Mouse (Mus musculus): Measurements from ENCODE around the gene Osbpl2. TPM values are rescaled to one million over a fixed set of nuclear protein-coding genes. Genes with fewer than 3 reads are reported as not detected.
A peak's percentile ranks its signal among the peaks of the same experiment; 100 is the strongest.

Gene Osbpl2
- polyA plus RNA-seq, 1 experiment = 47.8 TPM

DNA sequence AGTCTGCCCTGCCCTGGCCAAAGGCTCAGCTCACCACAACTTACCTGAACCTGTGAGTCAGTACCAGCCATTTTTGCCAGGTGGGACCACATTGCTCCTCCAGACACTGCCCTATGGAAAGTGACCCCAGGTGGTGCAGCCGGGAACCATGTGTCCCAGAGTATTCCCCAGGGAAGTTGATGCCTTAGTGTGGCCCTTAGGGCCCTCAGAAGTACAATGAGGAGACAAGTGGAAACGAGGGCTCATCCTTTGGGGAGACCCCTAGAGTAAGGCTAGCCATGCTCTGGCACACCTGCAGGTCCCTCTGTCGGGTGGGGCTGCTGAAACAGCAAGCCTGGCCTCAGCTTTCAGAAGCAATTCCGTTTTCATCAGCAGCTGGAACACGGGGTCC is 32.5 kb upstream of the Osbpl2 start:
- no peak for DNase-seq (ENCODE audit: low read depth)
- TF ChIP-seq POLR2A (IDR thresholded peaks at IDR 0.05; ENCODE audit: borderline replicate concordance, extremely low read depth, insufficient read depth, insufficient read length, poor library complexity, severe bottlenecking) = no peak
- no peak for TF ChIP-seq CTCF (IDR thresholded peaks at IDR 0.05; ENCODE audit: borderline replicate concordance, extremely low read depth, insufficient read depth, insufficient read length)

DNA sequence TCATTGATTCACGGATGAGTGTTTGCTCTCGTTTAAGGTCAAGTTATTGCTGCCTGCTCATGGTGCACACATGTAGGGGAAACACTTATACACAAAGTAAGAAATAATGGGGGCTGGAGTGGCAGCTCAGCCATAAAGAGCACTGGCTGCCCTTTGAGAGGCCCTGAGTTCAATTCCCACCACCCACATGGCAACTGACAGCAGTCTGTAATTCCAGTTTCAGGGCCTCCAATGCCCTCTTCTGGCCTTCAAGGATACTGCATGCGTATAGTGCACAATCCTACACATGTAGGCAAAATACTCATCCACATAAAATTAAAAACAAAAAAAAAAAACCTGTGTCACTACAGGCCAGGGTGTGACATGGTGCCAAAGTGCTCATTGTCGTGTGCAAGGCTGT is 31.6 kb upstream of the Osbpl2 start:
- TF ChIP-seq CTCF (IDR thresholded peaks at IDR 0.05; ENCODE audit: borderline replicate concordance, extremely low read depth, insufficient read depth, insufficient read length) (peak; percentile 16; the same call in 1 of the 2 replicates), POLR2A (IDR thresholded peaks at IDR 0.05; ENCODE audit: borderline replicate concordance, extremely low read depth, insufficient read depth, insufficient read length, poor library complexity, severe bottlenecking) (no peak)
- no peak for DNase-seq (ENCODE audit: low read depth)

DNA sequence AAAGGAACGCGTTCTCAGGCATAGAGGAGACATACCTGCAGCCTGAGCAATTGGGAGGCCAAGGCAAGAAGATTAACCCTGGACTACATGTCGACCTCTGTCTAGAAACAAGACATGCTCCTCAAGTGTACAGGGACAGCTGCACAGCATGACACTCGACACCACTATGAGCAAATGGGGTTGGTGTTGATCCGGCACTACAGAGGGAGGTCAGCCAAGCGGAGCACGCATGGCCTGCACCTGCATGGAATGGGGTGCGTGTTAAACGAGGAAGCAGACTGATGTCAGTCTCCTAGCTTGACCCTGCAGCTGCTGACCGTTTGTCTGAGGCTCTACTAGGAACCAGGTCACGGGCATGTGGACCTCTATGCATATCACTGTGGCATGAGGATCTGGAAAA is 28.8 kb upstream of the Osbpl2 start:
- no peak for DNase-seq (ENCODE audit: low read depth)
- TF ChIP-seq CTCF (IDR thresholded peaks at IDR 0.05; ENCODE audit: borderline replicate concordance, extremely low read depth, insufficient read depth, insufficient read length) (no peak), POLR2A (IDR thresholded peaks at IDR 0.05; ENCODE audit: borderline replicate concordance, extremely low read depth, insufficient read depth, insufficient read length, poor library complexity, severe bottlenecking) (no peak)

DNA sequence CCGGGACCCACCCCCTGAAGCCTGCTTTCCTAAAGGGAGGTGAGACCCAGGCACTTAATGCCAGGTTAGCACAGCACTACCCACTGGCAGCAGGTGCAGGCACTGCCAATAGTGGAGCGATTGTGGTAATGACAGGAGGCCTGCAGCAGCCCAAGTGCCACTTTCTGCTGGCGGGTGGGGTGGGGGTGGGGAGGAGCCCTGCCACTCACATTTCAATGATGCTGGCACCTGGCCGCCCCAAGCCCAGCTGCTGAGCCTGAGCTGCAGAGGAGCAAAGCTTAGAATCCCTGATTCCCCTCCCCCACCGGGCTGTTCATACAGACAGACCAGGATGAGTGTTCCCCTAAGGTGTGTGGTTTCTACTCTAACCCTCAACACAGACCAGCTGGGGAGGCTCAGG is 23.4 kb upstream of the Osbpl2 start:
- peak; percentile 78 for DNase-seq (ENCODE audit: low read depth)
- TF ChIP-seq CTCF (IDR thresholded peaks at IDR 0.05; ENCODE audit: borderline replicate concordance, extremely low read depth, insufficient read depth, insufficient read length) (no peak), POLR2A (IDR thresholded peaks at IDR 0.05; ENCODE audit: borderline replicate concordance, extremely low read depth, insufficient read depth, insufficient read length, poor library complexity, severe bottlenecking) (no peak)

DNA sequence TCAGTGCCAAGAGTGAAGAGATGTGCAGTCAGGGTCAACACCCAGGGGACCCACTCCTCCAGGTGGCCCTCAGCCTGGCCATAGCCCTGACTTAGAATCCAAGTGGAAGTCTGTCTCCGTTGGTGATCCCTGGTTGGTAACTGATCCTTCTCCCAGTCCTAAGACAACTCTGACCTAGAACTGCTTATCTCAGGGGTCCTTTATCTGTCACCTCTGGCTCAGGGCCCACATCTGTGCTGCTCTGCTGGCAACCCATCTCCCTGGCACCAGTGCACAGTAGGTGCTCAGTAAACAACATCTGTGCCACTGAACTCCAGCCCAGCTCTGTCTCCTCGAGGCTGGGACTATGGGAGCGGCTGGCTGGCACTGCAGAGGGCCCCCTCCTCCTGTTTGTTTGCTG is 21.5 kb upstream of the Osbpl2 start:
- TF ChIP-seq POLR2A (IDR thresholded peaks at IDR 0.05; ENCODE audit: borderline replicate concordance, extremely low read depth, insufficient read depth, insufficient read length, poor library complexity, severe bottlenecking) (no peak), CTCF (IDR thresholded peaks at IDR 0.05; ENCODE audit: borderline replicate concordance, extremely low read depth, insufficient read depth, insufficient read length) (no peak)
- no peak for DNase-seq (ENCODE audit: low read depth)

DNA sequence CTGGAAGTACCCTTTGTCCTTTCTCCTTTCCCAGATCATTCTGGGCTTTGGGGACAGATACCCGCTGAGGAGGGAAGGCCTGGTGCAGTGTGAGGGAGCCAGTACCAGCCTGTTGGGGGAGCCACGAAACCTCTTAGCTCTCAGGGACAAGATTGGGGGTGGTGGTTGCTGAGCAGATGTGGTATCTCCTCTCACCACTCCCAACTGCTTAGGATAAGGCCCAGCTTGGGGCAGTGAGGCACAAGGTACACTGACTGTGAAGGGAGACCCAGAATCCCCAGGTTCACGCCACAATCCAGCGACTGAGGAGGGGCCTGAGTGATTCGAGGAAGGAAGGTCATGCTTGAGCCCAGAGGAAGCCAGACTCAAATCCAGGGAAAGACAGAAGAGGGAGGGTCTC is 20.9 kb upstream of the Osbpl2 start:
- no peak for TF ChIP-seq POLR2A (IDR thresholded peaks at IDR 0.05; ENCODE audit: borderline replicate concordance, extremely low read depth, insufficient read depth, insufficient read length, poor library complexity, severe bottlenecking)
- peak; percentile 13; the same call in 1 of the 2 replicates for TF ChIP-seq CTCF (IDR thresholded peaks at IDR 0.05; ENCODE audit: borderline replicate concordance, extremely low read depth, insufficient read depth, insufficient read length)

DNA sequence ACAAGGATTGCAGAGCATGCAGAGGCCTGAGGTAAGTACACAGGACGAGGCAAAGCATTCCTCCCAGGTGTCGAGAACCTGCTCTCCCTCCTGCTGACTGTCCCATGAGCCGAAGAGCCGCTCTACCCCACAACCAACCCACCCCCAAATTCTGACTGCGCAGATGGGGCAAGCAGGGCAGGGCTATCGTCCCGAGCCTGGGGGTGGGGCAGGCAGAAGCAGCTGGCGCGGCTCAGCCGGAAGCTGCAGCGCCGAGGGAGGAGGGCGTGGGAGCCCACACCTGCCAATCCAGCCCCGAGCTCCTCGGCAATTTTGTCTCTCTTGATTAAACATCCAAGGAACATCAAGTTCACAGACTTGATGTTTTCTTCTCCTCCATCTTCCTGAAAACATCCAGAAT is 19.6 kb upstream of the Osbpl2 start:
- TF ChIP-seq CTCF (IDR thresholded peaks at IDR 0.05; ENCODE audit: borderline replicate concordance, extremely low read depth, insufficient read depth, insufficient read length) (no peak), POLR2A (IDR thresholded peaks at IDR 0.05; ENCODE audit: borderline replicate concordance, extremely low read depth, insufficient read depth, insufficient read length, poor library complexity, severe bottlenecking) (no peak)

More for the DNA sequence above, 20.9 kb upstream of the Osbpl2 start:
- no peak for DNase-seq (ENCODE audit: low read depth)

DNA sequence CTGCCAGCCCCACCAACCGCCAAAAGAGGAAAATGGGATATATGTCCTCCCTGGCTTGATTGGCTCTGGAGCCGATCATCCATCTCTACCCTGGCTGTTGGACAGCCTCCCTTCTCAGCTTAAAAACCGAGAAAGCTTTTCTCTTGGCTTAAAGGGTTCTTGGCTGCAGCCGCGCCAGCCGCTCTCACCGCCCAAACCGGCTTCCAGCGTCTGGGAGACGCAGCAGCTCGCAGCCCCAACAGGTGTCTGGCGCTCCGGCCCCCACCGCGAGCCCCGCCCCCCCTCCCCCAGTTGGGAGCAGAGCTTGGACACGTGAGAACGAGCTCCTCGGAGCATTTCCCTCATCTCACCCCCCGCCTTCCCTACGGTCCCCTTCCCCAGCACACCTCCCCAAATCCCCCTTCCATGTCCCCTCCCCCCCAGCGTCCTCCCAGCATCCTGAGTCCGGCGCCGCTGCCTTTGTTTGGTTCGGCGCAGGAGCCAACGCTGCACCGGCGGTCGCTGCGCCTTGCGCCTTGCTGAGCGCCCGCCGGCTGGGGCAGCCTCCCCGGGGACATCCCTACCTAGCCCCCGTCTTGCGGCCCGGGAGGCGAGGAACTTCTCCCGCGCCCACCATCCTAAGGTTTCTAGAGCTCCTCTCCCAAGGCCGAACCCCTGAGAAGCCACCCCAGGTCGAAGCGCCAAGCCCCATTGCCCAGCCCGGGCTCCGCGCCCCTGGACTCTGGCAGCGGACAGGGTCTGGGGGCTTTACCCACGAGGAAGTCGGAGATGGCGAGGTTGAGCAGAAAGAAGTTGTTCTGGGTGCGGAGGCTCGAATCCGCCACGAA is 15.7 kb upstream of the Osbpl2 start:
- peak; percentile 63 for DNase-seq (ENCODE audit: low read depth)
- TF ChIP-seq POLR2A (IDR thresholded peaks at IDR 0.05; ENCODE audit: borderline replicate concordance, extremely low read depth, insufficient read depth, insufficient read length, poor library complexity, severe bottlenecking) (0 out of 2 replicates have a peak, but pooled peaks have one; percentile 22), CTCF (IDR thresholded peaks at IDR 0.05; ENCODE audit: borderline replicate concordance, extremely low read depth, insufficient read depth, insufficient read length) (no peak)

More for the DNA sequence above, 19.6 kb upstream of the Osbpl2 start:
- peak; percentile 41 for DNase-seq (ENCODE audit: low read depth)

DNA sequence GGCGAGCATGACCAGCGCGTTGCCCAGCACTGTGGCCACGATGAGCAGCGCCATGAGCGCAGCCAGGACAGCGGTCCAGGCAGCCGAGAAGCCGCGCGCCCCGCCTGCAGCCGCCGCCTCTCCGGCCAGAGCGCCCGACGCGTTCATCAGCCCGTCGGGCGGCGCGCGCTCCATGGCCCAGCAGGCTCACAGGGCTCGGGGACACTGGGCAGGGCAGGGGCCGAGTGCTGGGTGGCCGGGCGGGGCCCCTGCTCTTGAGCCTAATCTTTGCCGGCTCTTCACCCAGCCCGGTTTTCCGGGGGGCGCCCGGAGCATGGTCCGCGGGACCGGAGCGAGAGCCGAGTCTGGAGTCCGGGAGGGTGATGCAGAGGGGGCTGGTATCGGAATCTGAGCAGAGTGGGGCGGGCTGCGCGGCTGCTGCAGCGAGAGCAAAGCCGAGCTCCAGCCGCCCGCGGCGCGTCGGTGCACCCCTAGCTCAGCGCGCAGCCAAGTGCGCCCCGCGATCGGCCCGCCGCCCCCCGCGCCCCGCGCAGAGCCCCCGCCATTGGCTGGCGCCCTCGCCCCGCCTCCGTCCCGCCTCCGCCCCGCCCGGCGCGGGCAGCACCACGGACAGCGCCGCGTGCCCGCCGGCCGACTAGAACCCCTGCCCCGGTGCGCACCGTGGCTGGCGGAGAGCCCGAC is 15.0 kb upstream of the Osbpl2 start, which contains the start of gene Hrh3:
Gene Hrh3, minus strand, starts transcription at position 511 of the 681 bp plus-strand sequence.
- DNase-seq (ENCODE audit: low read depth) = peak; percentile 68
- no peak for TF ChIP-seq CTCF (IDR thresholded peaks at IDR 0.05; ENCODE audit: borderline replicate concordance, extremely low read depth, insufficient read depth, insufficient read length)
- TF ChIP-seq POLR2A (IDR thresholded peaks at IDR 0.05; ENCODE audit: borderline replicate concordance, extremely low read depth, insufficient read depth, insufficient read length, poor library complexity, severe bottlenecking) = 0 out of 2 replicates have a peak, but pooled peaks have one; percentile 35

DNA sequence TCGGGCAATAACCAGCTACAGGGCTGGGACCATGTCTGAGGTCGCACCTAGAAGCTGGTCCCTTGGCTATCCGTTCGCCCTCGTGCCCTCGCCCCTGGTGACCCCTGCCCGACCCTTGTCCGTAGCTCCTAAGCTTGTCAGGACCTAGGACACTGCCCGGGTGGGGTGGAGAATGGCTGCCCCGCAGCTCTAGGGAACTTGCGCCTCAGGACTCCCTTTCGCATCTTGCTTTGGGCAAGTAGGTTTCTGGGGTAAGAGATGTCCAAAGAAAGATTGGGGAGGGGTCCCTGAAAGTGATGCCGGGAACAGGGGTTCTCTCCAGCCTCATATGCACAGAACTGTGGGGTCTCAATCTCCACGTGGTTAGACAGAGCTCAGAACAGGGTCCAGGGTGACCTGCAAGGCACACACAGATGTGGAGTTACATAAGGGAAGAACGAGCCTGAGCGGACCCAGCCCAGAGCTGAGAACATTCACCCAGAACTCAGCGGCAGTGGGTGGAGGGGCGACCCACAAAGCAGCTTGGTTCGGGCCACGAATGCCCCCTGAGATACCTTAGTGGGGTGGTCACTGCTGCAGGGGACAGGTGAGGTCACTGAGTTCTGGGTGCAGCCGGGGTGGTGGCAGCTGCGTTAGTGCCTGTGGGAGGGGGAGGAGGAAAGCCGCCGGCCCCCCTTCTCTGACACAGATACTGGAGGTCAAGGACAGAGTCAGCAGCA is 14.3 kb upstream of the Osbpl2 start:
- DNase-seq (ENCODE audit: low read depth) = no peak
- TF ChIP-seq CTCF (IDR thresholded peaks at IDR 0.05; ENCODE audit: borderline replicate concordance, extremely low read depth, insufficient read depth, insufficient read length) (no peak), POLR2A (IDR thresholded peaks at IDR 0.05; ENCODE audit: borderline replicate concordance, extremely low read depth, insufficient read depth, insufficient read length, poor library complexity, severe bottlenecking) (no peak)
